Mouse (Mus musculus) testis, adult 2 months (tissue): ENCODE measurements around the gene Plekhj1.

Experiments
- CTCF ChIP-seq: fragments of 200-500 bp; IDR thresholded peaks from 2 replicates; pipeline ENCODE4 v1.5.1; 2012; ENCODE audit warnings: low read depth, mild to moderate bottlenecking, inconsistent platforms, low read length, moderate library complexity; ENCODE audit not compliant: control insufficient read depth, insufficient read depth, insufficient replicate concordance
- POLR2A ChIP-seq: fragments of 200-500 bp; IDR thresholded peaks from 2 replicates; pipeline ENCODE4 v1.6.1; 2012; ENCODE audit warnings: low read depth, mild to moderate bottlenecking, inconsistent platforms, low read length, moderate library complexity; ENCODE audit not compliant: control insufficient read depth

GRCm38 (mm10) chr10:80760596-80761524, 37.6 kb downstream of the Plekhj1 start:
- TF ChIP-seq CTCF (no peak), POLR2A (no peak)
